Mouse (Mus musculus) olfactory bulb, adult 2 months (tissue): ENCODE results near the gene Olfr557.

Experiments used
- CTCF ChIP-seq: fragments of 200-500 bp; IDR thresholded peaks from 2 replicates; pipeline ENCODE4 v1.5.1; 2012; ENCODE audit warnings: low read depth, mild to moderate bottlenecking, low read length, moderate library complexity; ENCODE audit not compliant: insufficient read depth
- POLR2A ChIP-seq: fragments of 200-500 bp; IDR thresholded peaks from 2 replicates; pipeline ENCODE4 v1.6.1; 2012; ENCODE audit warnings: mild to moderate bottlenecking, low read depth, low read length, moderate library complexity; ENCODE audit not compliant: insufficient read depth

GRCm38 (mm10) chr7:102737705-102738104 is 42.0 kb downstream of the Olfr557 start:
- TF ChIP-seq CTCF (no peak), POLR2A (no peak)
